Mouse (Mus musculus): ENCODE measurements around the gene Vapb. TPM values are rescaled to one million over a fixed set of nuclear protein-coding genes. Genes with fewer than 3 reads are reported as not detected.

The Vapb gene
- total and polyA plus RNA-seq, 3 experiments: 29.1 to 483 (median 46.5) TPM

DNA sequence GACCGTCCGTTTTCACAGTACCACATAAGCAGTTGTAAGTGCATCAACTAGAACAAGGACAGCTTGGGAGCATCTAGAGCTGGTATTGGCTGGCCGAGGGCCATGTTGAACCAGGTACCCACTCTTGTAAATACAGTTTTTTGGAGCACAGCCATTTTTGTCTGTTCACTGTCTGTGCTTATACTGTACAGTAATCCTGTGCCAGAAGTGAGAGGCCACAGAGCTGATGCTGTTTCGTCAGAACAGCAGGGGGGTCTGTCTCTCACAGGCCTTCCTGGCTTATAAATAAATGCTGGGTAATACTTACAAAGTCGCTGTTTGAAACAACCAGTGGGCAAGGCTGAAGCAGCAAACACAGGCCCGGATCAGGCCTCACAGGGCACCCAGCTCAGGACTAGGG, 45.6 kb upstream of the Vapb start:
- H3K9me3 ChIP-seq (replicated peaks; ENCODE audit: insufficient read depth, low read length): no peaks in the 10 kb centered on the region
- H3K36me3 ChIP-seq (ENCODE audit: control insufficient read depth in 1 of 2, insufficient read depth in 2 of 2, low read length in 2 of 2): peaks cover 0 to 14% of the 10 kb centered on the region in 2 experiments; a peak in 2 of 4 replicates
- no peaks in the 10 kb centered on the region for H3K27me3 ChIP-seq (ENCODE audit: control insufficient read depth in 1 of 2, insufficient read depth in 2 of 2, low read length in 2 of 2)
- no peaks in the 10 kb centered on the region for H3K4me1 ChIP-seq (ENCODE audit: control insufficient read depth in 1 of 2, insufficient read depth in 2 of 2, low read length in 2 of 2)
- TF ChIP-seq NELFE (IDR thresholded peaks at IDR 0.05; ENCODE audit: low read depth, low read length) (no peak), TBP (IDR thresholded peaks at IDR 0.05; ENCODE audit: low read depth, low read length) (no peak), TCF12 (IDR thresholded peaks at IDR 0.05; ENCODE audit: low read depth, low read length) (no peak), TAL1 (IDR thresholded peaks at IDR 0.05; ENCODE audit: low read length) (no peak), NRF1 (IDR thresholded peaks at IDR 0.05; ENCODE audit: insufficient read depth, low read depth, low read length, poor library complexity, severe bottlenecking) (no peak), CHD2 (IDR thresholded peaks at IDR 0.05; ENCODE audit: low read length) (no peak), EP300 (IDR thresholded peaks at IDR 0.05; ENCODE audit: low read depth in 1 of 2, low read length in 2 of 2) (no peak), HCFC1 (IDR thresholded peaks at IDR 0.05; ENCODE audit: low read depth, low read length) (no peak), MAX (IDR thresholded peaks at IDR 0.05; ENCODE audit: low read length) (no peak), UBTF (IDR thresholded peaks at IDR 0.05; ENCODE audit: borderline replicate concordance, insufficient read depth, low read depth, low read length) (no peak), ZNF384 (IDR thresholded peaks at IDR 0.05; ENCODE audit: low read depth, low read length) (no peak), SMC3 (IDR thresholded peaks at IDR 0.05; ENCODE audit: low read depth, low read length) (no peak), GATA1 (IDR thresholded peaks at IDR 0.05; ENCODE audit: low read depth, low read length) (no peak), E2F4 (IDR thresholded peaks at IDR 0.05; ENCODE audit: borderline replicate concordance, low read depth, low read length) (no peak), KAT2A (conservative IDR thresholded peaks at IDR 0.05; ENCODE audit: low read depth, low read length) (no peak), MXI1 (IDR thresholded peaks at IDR 0.05; ENCODE audit: low read depth, low read length) (no peak), BHLHE40 (IDR thresholded peaks at IDR 0.05; ENCODE audit: borderline replicate concordance, low read depth, low read length) (no peak), MAZ (IDR thresholded peaks at IDR 0.05; ENCODE audit: low read depth, low read length) (no peak), USF1 (IDR thresholded peaks at IDR 0.05; ENCODE audit: low read depth, low read length) (no peak), ZC3H11A (IDR thresholded peaks at IDR 0.05; ENCODE audit: low read depth, low read length) (no peak)
- no peak for DNase-seq (ENCODE audit: low read depth, low spot score)
- H3K27ac ChIP-seq (ENCODE audit: control insufficient read depth, low read depth, low read length): no peak overlapping the region
- no peaks in the 10 kb centered on the region for H3K79me2 ChIP-seq (ENCODE audit: control insufficient read depth, insufficient read depth, low read length, poor library complexity)
- H3K9ac ChIP-seq (ENCODE audit: control insufficient read depth, low read depth, low read length, poor library complexity, severe bottlenecking): no peak overlapping the region
- H3K4me3 ChIP-seq (ENCODE audit: control insufficient read depth in 1 of 2, insufficient read depth in 1 of 2, low read depth in 2 of 2, low read length in 2 of 2): no peak overlapping the region

DNA sequence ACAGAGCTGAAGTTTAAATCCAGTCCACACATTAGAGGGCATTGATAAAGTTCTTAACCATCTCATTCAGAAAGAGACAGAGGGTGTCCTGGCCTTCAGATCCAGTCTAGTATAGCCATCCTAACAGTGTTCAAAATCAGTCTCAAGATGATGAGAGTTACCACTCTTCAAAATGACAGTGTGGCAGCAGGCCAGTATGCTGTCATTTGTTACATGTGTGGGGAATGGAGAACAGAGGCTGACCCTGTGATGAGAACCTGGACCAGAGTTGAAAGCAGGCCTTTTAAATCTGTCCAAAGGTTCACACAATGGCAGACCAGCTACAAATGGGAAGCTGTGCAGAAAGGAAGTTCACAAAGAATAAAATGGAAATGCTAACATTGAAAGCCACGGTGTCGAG, 44.6 kb upstream of the Vapb start:
- TF ChIP-seq NELFE (IDR thresholded peaks at IDR 0.05; ENCODE audit: low read depth, low read length): no peak
- no peak for TF ChIP-seq EP300 (IDR thresholded peaks at IDR 0.05; ENCODE audit: low read depth in 1 of 2, low read length in 2 of 2)
- TF ChIP-seq GABPA (IDR thresholded peaks at IDR 0.05; ENCODE audit: low read depth, low read length): no peak
- TF ChIP-seq TCF12 (IDR thresholded peaks at IDR 0.05; ENCODE audit: low read depth, low read length): no peak
- no peak for TF ChIP-seq MYC (IDR thresholded peaks at IDR 0.05; ENCODE audit: low read depth, low read length)
- no peak for TF ChIP-seq ETS1 (IDR thresholded peaks at IDR 0.05; ENCODE audit: low read depth, low read length)
- no peak for TF ChIP-seq ZMIZ1 (IDR thresholded peaks at IDR 0.05; ENCODE audit: low read depth, low read length)
- no peak for TF ChIP-seq MXI1 (IDR thresholded peaks at IDR 0.05; ENCODE audit: low read depth, low read length)
- TF ChIP-seq ZC3H11A (IDR thresholded peaks at IDR 0.05; ENCODE audit: low read depth, low read length): no peak
- no peak for TF ChIP-seq MYB (IDR thresholded peaks at IDR 0.05; ENCODE audit: low read depth, low read length)
- TF ChIP-seq NRF1 (IDR thresholded peaks at IDR 0.05; ENCODE audit: insufficient read depth, low read depth, low read length, poor library complexity, severe bottlenecking): no peak
- no peak for TF ChIP-seq CHD1 (IDR thresholded peaks at IDR 0.05; ENCODE audit: low read depth, low read length)
- peaks cover 0 to 14% of the 10 kb centered on the region in 2 experiments; a peak in 2 of 4 replicates for H3K36me3 ChIP-seq (ENCODE audit: control insufficient read depth in 1 of 2, insufficient read depth in 2 of 2, low read length in 2 of 2)

More for the DNA sequence above, 44.6 kb upstream of the Vapb start:
- no peaks in the 10 kb centered on the region for H3K27me3 ChIP-seq (ENCODE audit: control insufficient read depth in 1 of 2, insufficient read depth in 2 of 2, low read length in 2 of 2)
- H3K79me2 ChIP-seq (ENCODE audit: control insufficient read depth, insufficient read depth, low read length, poor library complexity): no peaks in the 10 kb centered on the region
- H3K4me3 ChIP-seq (ENCODE audit: control insufficient read depth in 1 of 2, insufficient read depth in 1 of 2, low read depth in 2 of 2, low read length in 2 of 2): no peak overlapping the region
- H3K9me3 ChIP-seq (replicated peaks; ENCODE audit: insufficient read depth, low read length): no peaks in the 10 kb centered on the region
- no peak for DNase-seq (ENCODE audit: low read depth, low spot score)
- no peak overlapping the region for H3K27ac ChIP-seq (ENCODE audit: control insufficient read depth, low read depth, low read length)
- H3K9ac ChIP-seq (ENCODE audit: control insufficient read depth, low read depth, low read length, poor library complexity, severe bottlenecking): no peak overlapping the region
- no peaks in the 10 kb centered on the region for H3K4me1 ChIP-seq (ENCODE audit: control insufficient read depth in 1 of 2, insufficient read depth in 2 of 2, low read length in 2 of 2)

Measured in MEL (cell line).